Mouse (Mus musculus) ES-Bruce4 (cell line): ENCODE measurements around the gene Dbn1. TPM values are rescaled to one million over a fixed set of nuclear protein-coding genes. Genes with fewer than 3 reads are reported as not detected.

Experiments
- H3K27ac ChIP-seq: 2 replicates; pipeline ENCODE4 v1.5.1; 2012; ENCODE audit warnings: low read length, inconsistent platforms; ENCODE audit not compliant: insufficient read depth
- H3K27me3 ChIP-seq: 2 replicates; pipeline ENCODE4 v1.6.1; 2012; ENCODE audit warnings: mild to moderate bottlenecking, low read length, inconsistent platforms; ENCODE audit not compliant: control insufficient read depth, poor library complexity, insufficient read depth, severe bottlenecking
- H3K36me3 ChIP-seq: 2 replicates; pipeline ENCODE4 v1.6.1; 2012; ENCODE audit warnings: inconsistent platforms, mild to moderate bottlenecking, low read length, moderate library complexity; ENCODE audit not compliant: control insufficient read depth, poor library complexity, insufficient read depth, severe bottlenecking
- H3K4me1 ChIP-seq: one replicate; pipeline ENCODE4 v1.8.1; 2011; ENCODE audit warnings: low read length; ENCODE audit not compliant: control insufficient read depth, insufficient read depth
- H3K4me3 ChIP-seq: 2 replicates; pipeline ENCODE4 v1.5.1; 2011; ENCODE audit warnings: low read depth, mild to moderate bottlenecking, low read length
- H3K9ac ChIP-seq: 2 replicates; pipeline ENCODE4 v1.6.1; 2012; ENCODE audit warnings: low read depth, mild to moderate bottlenecking, inconsistent platforms; ENCODE audit not compliant: poor library complexity, severe bottlenecking
- H3K9me3 ChIP-seq: replicated peaks from 2 replicates; pipeline ENCODE4 v1.6.1; 2012; ENCODE audit warnings: mild to moderate bottlenecking, low read length, inconsistent platforms; ENCODE audit not compliant: control insufficient read depth, poor library complexity, insufficient read depth, severe bottlenecking
- CTCF ChIP-seq: IDR thresholded peaks from one replicate; pipeline ENCODE4 v1.8.1; 2011; ENCODE audit warnings: low read depth, low read length
- EP300 ChIP-seq: IDR thresholded peaks from 2 replicates; pipeline ENCODE4 v1.6.1; 2011; ENCODE audit warnings: low read depth, low read length; ENCODE audit not compliant: insufficient read depth
- POLR2A ChIP-seq: IDR thresholded peaks from one replicate; pipeline ENCODE4 v1.8.1; 2011; ENCODE audit warnings: low read length; ENCODE audit not compliant: insufficient read depth
- polyA plus RNA-seq: library from polyadenylated mRNA; stranded (reverse); fragments of >200 nt; gene quantifications from 2 replicates; pipeline ENCODE4 v1.2.4, GENCODE M21; 2011; ENCODE audit warnings: low read depth; ENCODE audit not compliant: missing spikeins, insufficient read depth, insufficient read length

Dbn1 gene
- polyA plus RNA-seq, 1 experiment = 43.6 TPM

DNA sequence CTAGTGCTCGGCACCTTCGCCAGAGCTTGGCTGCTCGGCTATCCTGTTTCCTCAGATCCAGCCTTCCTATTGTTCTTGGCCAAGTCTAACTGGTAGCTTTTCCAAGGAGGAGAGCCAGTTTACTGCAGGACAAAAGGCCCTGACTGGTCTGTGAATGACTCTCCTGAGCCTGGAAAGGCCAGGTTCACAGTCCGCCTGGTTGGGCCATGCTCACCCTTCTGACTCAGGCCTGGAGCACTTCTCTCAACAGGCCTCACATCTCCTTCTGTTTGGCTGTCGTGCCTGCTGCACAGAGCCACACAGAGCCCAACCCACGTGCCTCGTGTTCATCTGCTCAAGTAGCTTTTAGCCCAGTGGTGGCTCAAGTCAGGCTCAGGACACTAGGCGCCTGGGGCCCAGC is 34.8 kb upstream of the Dbn1 start:
- TF ChIP-seq CTCF (no peak), POLR2A (no peak), EP300 (no peak)
- H3K9me3 ChIP-seq = no peaks in the 10 kb centered on the region
- H3K9ac ChIP-seq = peak overlapping the region; percentile 14; the same call in 1 of the 2 replicates
- no peaks in the 10 kb centered on the region for H3K27me3 ChIP-seq
- H3K4me3 ChIP-seq = peak overlapping the region; percentile 34; the same call in 1 of the 2 replicates
- H3K27ac ChIP-seq = no peak overlapping the region
- H3K36me3 ChIP-seq = no peaks in the 10 kb centered on the region
- no peaks in the 10 kb centered on the region for H3K4me1 ChIP-seq

DNA sequence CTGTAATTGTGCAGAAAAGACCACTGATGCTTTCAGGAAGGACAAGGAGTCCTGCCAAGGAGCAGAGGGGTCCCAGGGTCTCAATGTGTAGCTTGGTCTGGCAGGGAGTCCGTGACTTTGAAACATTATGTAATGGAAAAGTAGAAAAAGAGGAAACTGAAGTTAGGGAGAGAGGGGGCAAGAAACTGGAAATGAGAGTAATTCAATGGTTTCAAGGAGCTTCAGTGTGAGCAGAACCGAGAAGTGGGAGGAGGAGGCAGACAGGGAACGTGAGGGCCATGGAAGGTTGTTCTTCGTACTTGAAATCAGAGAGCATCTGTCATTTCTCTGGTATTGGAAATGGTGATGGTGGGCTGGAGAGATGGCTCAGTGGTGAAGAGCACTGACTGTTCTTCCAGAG is 31.7 kb upstream of the Dbn1 start:
- Histone ChIP-seq H3K4me3 (no peak overlapping the region), H3K27ac (no peak overlapping the region), H3K9ac (no peak overlapping the region), H3K4me1 (no peaks in the 10 kb centered on the region), H3K36me3 (no peaks in the 10 kb centered on the region), H3K27me3 (no peaks in the 10 kb centered on the region), H3K9me3 (no peaks in the 10 kb centered on the region)
- TF ChIP-seq EP300 = no peak
- TF ChIP-seq POLR2A = no peak
- TF ChIP-seq CTCF = no peak

DNA sequence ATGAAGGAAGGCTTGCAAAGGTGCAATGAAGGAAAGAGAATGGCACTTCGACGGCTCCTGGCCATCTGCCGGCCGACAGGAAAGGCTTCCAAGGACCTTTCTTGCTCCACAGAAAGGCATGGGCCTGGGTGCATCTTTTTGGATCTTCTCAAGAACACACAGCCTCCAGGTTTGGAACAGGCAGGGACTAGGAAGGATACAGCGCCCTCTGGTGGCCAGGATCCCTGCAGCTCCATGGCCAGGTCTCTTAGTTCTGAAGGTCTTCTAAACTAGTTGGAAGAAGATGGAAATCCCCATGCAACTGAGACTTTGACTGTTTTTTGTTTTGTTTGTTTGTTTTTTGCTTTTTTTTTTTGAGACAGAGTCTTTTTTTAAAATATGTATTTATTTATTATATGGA is 29.0 kb upstream of the Dbn1 start:
- H3K36me3 ChIP-seq = no peaks in the 10 kb centered on the region
- H3K4me3 ChIP-seq = no peak overlapping the region
- H3K27me3 ChIP-seq = no peaks in the 10 kb centered on the region
- TF ChIP-seq EP300 = no peak
- TF ChIP-seq POLR2A = no peak
- TF ChIP-seq CTCF = peak; percentile 93
- H3K4me1 ChIP-seq = peaks cover 2% of the 10 kb centered on the region
- no peak overlapping the region for H3K27ac ChIP-seq
- no peaks in the 10 kb centered on the region for H3K9me3 ChIP-seq
- no peak overlapping the region for H3K9ac ChIP-seq

DNA sequence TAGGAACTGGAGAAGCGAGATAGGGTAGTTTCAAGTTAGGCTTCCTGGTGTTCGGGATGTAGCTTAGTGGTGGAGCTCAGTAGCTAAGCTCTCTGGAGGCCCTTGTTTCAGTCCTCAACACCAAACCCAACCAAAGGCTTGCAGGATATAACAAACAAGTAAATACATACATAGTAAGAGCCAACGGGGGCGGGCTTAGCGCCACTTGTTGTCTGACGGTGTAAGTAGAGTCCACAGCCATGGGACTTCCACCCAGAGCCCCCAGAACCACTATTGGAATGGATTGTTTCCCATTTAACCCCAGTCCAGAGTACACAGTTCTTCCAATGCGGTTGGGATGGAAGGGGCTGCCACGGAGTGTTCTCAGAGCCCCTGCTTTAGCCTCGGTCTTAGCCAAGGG is 25.9 kb upstream of the Dbn1 start:
- peaks cover 11% of the 10 kb centered on the region for H3K4me1 ChIP-seq
- peak overlapping the region; percentile 74 for H3K9ac ChIP-seq
- no peak overlapping the region for H3K4me3 ChIP-seq
- no peaks in the 10 kb centered on the region for H3K27me3 ChIP-seq
- TF ChIP-seq CTCF (no peak), EP300 (no peak), POLR2A (no peak)
- H3K9me3 ChIP-seq = no peaks in the 10 kb centered on the region
- H3K27ac ChIP-seq = no peak overlapping the region
- H3K36me3 ChIP-seq = no peaks in the 10 kb centered on the region

DNA sequence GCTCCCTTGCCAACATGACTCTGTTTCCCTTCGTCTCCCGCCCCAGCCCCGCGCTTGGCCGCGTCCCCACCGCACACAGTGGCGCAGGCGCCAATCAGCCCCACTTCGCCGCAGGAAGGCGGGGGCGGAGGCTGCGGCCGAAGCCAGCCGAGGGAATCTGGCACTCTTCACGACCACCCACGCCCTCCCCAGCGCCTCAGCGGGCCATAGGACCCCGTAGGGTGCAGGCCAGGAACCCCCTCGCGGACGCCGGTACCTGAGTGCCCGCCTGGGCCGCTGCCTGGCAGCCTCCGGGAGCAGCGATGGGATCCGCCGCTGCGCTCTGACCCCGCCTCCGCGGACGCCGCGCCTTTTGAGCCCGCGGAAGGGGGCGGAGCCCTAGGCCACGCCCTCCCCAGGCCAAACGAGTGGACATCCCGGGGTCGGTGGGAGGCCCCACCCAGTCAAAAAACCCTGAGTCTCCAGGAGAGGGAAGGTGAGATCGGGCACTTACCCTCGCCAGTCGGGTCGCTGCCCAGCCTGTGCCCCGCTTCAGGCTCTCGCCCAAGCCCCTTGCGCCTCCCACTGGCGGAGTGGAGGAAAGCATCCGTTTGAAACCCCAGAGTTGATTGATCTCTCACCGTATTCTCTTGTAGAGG is 25.3 kb upstream of the Dbn1 start, which contains the start of gene Pdlim7:
Gene Pdlim7, minus strand, starts transcription at position 566 of the 638 bp plus-strand sequence.
- peak within 1 kb of the TSS; percentile 74 for H3K9ac ChIP-seq

DNA sequence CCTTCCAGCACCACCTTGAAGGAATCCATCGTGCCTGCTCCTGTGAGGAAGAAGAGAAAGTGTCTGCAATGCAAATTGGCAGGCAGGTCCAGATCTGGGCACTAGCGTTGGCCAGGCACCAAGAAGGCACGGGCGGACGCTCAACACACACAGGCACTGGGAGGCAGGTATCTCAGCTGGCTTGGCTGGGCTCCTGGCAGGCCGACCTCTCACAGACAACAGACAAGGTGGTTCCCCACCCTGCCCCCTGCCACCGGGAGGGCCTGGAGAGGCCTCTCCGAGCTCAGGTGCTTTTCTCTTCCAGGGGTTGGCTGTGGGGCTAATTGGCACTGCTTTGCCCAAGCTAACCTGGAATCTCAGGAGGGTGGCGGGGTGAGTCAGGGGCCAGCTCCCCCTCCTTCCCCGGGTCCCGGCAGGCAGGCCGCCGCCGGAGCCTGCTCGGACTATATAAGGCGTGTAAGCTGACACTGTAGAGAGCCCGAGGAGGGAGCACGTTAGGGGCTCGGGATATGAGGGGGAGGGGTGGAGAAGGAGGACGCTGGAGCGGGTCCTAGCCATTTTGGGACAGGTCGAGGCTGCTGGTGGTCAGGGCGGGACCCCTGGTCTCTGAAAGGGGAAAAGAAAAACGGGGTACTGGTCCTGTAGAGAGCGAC is 24.6 kb upstream of the Dbn1 start:
- Histone ChIP-seq H3K4me1 (peaks cover 11% of the 10 kb centered on the region), H3K9ac (peak overlapping the region; percentile 74), H3K27ac (no peak overlapping the region), H3K9me3 (no peaks in the 10 kb centered on the region), H3K36me3 (no peaks in the 10 kb centered on the region), H3K27me3 (no peaks in the 10 kb centered on the region), H3K4me3 (peak overlapping the region; percentile 76)
- TF ChIP-seq EP300 (0 out of 2 replicates have a peak, but pooled peaks have one; percentile 6), CTCF (no peak), POLR2A (no peak)

More for the DNA sequence above, 25.3 kb upstream of the Dbn1 start, which contains the start of gene Pdlim7:
- Histone ChIP-seq H3K9me3 (no peaks in the 10 kb centered on the region), H3K27ac (no peak within 1 kb of the TSS), H3K4me1 (peaks cover 11% of the 10 kb centered on the region), H3K4me3 (peak within 1 kb of the TSS; percentile 76), H3K36me3 (no peaks in the 10 kb centered on the region), H3K27me3 (no peaks in the 10 kb centered on the region)
- TF ChIP-seq CTCF = peak; percentile 74
- TF ChIP-seq POLR2A = no peak
